Mouse (Mus musculus): Measurements from ENCODE around the gene Pard3. TPM values are rescaled to one million over a fixed set of nuclear protein-coding genes. Genes with fewer than 3 reads are reported as not detected.

Pard3 gene
- polyA plus RNA-seq, 1 experiment from 2014 or later: 54.3 TPM

DNA sequence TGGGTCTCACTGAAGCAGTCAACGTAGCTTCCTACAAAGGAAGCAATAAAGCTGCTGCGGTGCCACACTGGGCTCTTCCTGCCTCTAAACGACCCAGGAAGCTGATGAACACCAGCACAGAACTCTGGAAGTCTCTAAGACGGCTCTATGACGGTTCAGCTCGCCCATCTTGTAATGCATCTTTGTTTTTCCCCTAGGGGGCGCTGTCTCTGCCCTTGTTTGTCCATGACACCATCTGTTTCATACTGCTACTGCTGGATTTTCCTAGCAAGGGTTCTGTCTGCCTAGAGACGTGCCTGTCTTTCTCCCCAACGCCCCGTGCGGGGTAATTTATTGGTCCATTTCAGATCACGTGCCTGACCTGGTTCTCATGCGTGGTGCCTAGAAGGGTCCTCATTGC, 188.3 kb downstream of the Pard3 start:
- no peak for ATAC-seq (ENCODE audit: insufficient number of reproducible peaks, insufficient read depth, low FRiP score, low TSS enrichment)
- H3K9me3 ChIP-seq: no peaks in the 10 kb centered on the region
- no peak overlapping the region for H3K4me3 ChIP-seq
- no peaks in the 10 kb centered on the region for H3K27me3 ChIP-seq
- H3K9ac ChIP-seq: no peak overlapping the region
- H3K4me2 ChIP-seq (replicated peaks): no peak overlapping the region
- no peak overlapping the region for H3K27ac ChIP-seq
- 82% methylated on average over 13 of the region's 13 CpGs for WGBS
- H3K4me1 ChIP-seq: peaks cover 23% of the 10 kb centered on the region
- H3K36me3 ChIP-seq: no peaks in the 10 kb centered on the region

DNA sequence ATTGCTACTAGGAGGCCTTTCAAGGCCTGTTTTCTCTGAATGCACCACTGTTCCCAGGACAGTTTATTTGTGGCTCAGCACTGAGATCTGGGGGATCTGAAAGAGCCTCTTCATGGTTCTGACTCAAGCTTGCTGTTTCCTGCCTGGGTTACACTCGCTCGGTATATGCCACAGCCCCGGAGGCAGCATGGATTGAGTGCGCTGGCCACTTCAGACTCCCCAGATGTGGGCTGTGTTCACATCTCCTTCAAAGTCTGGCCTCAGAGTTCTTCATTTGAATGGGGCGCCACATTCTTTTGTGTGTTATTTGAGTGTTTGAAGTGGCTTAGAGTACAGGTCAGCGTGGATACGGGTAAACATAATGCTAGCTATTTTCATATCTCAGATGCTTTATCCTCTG, 190.9 kb downstream of the Pard3 start:
- H3K4me1 ChIP-seq: peaks cover 20% of the 10 kb centered on the region
- H3K9me3 ChIP-seq: no peaks in the 10 kb centered on the region
- no peak overlapping the region for H3K27ac ChIP-seq
- no peak overlapping the region for H3K4me3 ChIP-seq
- H3K4me2 ChIP-seq (replicated peaks): no peak overlapping the region
- no peak overlapping the region for H3K9ac ChIP-seq
- H3K36me3 ChIP-seq: no peaks in the 10 kb centered on the region
- 60% methylated on average over 7 of the region's 7 CpGs for WGBS
- ATAC-seq (ENCODE audit: insufficient number of reproducible peaks, insufficient read depth, low FRiP score, low TSS enrichment): no peak
- H3K27me3 ChIP-seq: no peaks in the 10 kb centered on the region

DNA sequence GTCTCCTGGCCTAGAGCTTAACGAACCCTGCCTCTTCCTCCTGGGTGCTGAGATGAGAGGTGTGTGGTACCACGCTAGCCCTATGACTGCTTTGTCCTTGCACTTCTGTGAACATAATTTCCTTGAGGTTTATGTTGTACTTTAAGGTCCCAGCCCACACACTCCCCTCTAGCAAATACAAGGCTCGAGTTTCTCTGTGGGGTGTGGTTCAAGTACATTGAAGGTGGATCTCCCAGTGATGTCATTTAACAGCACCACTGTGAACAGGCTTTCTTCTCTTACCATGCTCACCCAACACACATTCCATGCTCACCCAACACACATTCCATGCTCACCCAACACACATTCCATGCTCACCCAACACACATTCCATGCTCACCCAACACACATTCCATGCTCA, 193.4 kb downstream of the Pard3 start:
- Histone ChIP-seq H3K4me1 (peaks cover 17% of the 10 kb centered on the region), H3K36me3 (no peaks in the 10 kb centered on the region), H3K27me3 (no peaks in the 10 kb centered on the region), H3K9me3 (no peaks in the 10 kb centered on the region), H3K27ac (no peak overlapping the region), H3K4me2 (replicated peaks) (no peak overlapping the region), H3K4me3 (no peak overlapping the region), H3K9ac (no peak overlapping the region)
- no peak for ATAC-seq (ENCODE audit: insufficient number of reproducible peaks, insufficient read depth, low FRiP score, low TSS enrichment)
- WGBS: 83% methylated on average over 3 of the region's 3 CpGs

DNA sequence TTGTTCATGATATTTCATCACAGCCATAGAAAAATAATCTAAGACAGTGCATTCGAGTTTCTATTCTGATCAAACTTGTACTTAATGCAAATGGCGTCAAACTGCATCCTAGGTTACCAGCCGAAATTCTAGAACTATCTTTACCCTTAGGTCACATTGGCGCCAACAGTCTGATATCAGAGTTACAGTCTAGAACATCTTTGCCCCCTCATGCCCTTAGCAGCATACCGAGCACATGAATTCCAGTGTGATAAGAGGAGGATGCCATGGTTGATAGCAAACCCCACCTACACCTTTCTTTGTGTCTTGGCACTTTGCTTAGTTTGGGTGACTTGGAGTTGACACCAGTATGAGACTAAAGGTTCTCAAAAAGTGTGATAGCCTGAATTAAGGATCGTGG, 197.4 kb downstream of the Pard3 start:
- H3K27me3 ChIP-seq: no peaks in the 10 kb centered on the region
- H3K27ac ChIP-seq: no peak overlapping the region
- H3K4me2 ChIP-seq (replicated peaks): no peak overlapping the region
- WGBS: 93% methylated on average over 6 of the region's 6 CpGs
- H3K9me3 ChIP-seq: no peaks in the 10 kb centered on the region
- no peak for ATAC-seq (ENCODE audit: insufficient number of reproducible peaks, insufficient read depth, low FRiP score, low TSS enrichment)
- H3K9ac ChIP-seq: no peak overlapping the region
- H3K4me3 ChIP-seq: no peak overlapping the region
- no peaks in the 10 kb centered on the region for H3K36me3 ChIP-seq
- 0 out of 2 replicates have a peak, but pooled peaks cover 9% of the 10 kb centered on the region for H3K4me1 ChIP-seq

DNA sequence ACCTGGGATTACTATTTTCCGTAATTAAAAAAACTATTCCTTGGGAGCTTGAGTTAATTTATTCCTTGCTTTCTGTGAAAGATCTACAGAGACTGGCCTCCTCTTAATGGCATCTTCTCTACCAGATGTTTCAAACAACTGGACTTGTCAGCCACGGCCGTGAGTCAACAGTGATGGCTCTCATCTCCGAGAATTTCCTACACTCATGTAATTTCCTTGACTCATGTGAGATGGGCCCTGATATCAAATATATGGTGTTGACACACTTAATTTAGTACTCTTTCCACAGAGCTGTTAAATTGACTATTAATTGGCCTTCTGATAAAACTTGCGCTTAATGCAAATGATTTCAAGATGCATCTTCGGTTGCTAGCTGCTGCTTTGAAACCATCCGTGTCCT, 198.3 kb downstream of the Pard3 start:
- no peaks in the 10 kb centered on the region for H3K9me3 ChIP-seq

DNA sequence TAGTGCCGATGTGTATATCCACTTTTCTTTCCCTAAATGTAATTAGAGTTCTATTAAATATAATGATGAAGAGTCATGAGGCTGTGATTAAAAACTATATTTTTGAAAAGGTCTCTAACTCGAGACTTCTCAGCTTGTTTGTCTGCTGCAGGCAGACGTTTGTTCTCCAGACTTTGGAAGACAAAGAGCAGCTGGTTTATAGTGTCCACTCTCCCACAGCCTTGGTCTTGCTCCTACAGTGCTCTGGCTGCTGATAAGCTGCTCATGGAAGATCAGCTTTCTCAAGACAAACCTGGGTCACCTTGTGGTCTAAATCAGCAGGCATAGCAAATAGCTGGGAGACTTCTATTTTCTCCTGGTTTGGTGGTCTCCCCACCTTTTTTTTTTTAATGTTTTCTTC, 198.7 kb downstream of the Pard3 start:
- no peak overlapping the region for H3K27ac ChIP-seq
- H3K9ac ChIP-seq: no peak overlapping the region
- no peaks in the 10 kb centered on the region for H3K9me3 ChIP-seq
- H3K36me3 ChIP-seq: no peaks in the 10 kb centered on the region
- no peak for ATAC-seq (ENCODE audit: insufficient number of reproducible peaks, insufficient read depth, low FRiP score, low TSS enrichment)
- no peak overlapping the region for H3K4me2 ChIP-seq (replicated peaks)
- H3K4me3 ChIP-seq: no peak overlapping the region
- H3K27me3 ChIP-seq: no peaks in the 10 kb centered on the region
- H3K4me1 ChIP-seq: 0 out of 2 replicates have a peak, but pooled peaks cover 9% of the 10 kb centered on the region
- WGBS: 72% methylated on average over 3 of the region's 3 CpGs

More for the DNA sequence above, 198.3 kb downstream of the Pard3 start:
- H3K4me1 ChIP-seq: 0 out of 2 replicates have a peak, but pooled peaks cover 9% of the 10 kb centered on the region
- no peaks in the 10 kb centered on the region for H3K36me3 ChIP-seq
- no peak overlapping the region for H3K27ac ChIP-seq
- 82% methylated on average over 7 of the region's 7 CpGs for WGBS
- no peaks in the 10 kb centered on the region for H3K27me3 ChIP-seq
- no peak overlapping the region for H3K4me2 ChIP-seq (replicated peaks)
- H3K9ac ChIP-seq: no peak overlapping the region
- H3K4me3 ChIP-seq: no peak overlapping the region
- no peak for ATAC-seq (ENCODE audit: insufficient number of reproducible peaks, insufficient read depth, low FRiP score, low TSS enrichment)

DNA sequence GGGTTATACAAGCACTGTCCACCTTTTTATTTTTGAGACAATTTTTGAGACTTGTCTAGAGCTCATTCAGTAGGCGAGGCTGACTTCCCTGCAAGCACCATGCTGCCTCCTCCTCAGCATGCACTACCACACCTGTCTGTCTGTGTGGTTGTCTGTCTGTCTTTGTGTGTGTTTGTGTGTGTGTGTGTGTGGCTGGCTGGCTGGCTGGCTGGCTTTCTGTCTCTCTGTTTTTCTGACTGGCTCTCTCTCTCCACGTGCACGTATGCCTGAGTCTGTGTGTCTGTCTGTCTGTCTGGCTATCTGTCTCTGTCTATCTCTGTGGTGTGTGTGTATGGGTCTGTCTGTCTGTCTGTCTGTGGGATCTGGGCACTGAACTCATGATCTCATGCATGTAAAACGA, 199.2 kb downstream of the Pard3 start:
- ATAC-seq (ENCODE audit: insufficient number of reproducible peaks, insufficient read depth, low FRiP score, low TSS enrichment): no peak
- H3K4me3 ChIP-seq: no peak overlapping the region
- H3K27me3 ChIP-seq: no peaks in the 10 kb centered on the region
- H3K36me3 ChIP-seq: no peaks in the 10 kb centered on the region
- no peak overlapping the region for H3K9ac ChIP-seq
- H3K4me1 ChIP-seq: 0 out of 2 replicates have a peak, but pooled peaks cover 9% of the 10 kb centered on the region
- no peaks in the 10 kb centered on the region for H3K9me3 ChIP-seq
- no peak overlapping the region for H3K27ac ChIP-seq
- no peak overlapping the region for H3K4me2 ChIP-seq (replicated peaks)
- 66% methylated on average over 4 of the region's 4 CpGs for WGBS

DNA sequence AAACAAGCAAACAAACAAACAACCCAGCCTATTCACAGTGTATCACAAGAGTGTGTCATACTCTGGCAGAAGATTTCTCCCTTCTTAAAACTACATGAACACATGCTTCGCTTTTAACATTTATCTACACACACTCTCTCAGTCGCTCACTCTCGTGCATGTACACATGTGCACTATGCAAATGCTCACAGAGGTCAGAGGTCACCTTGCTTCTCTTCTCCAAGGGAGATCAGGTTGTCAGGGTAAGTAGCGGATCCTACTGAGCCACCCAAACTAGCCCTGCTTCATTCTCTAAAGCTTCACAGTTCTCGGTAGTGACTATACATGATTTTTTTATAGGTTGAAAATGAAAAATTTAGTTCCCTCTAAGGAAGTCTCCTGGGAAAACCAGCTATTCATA, 199.8 kb downstream of the Pard3 start:
- WGBS: 44% methylated on average over 5 of the region's 5 CpGs
- Histone ChIP-seq H3K9me3 (no peaks in the 10 kb centered on the region), H3K4me2 (replicated peaks) (no peak overlapping the region), H3K36me3 (no peaks in the 10 kb centered on the region), H3K4me3 (no peak overlapping the region), H3K27me3 (no peaks in the 10 kb centered on the region), H3K4me1 (0 out of 2 replicates have a peak, but pooled peaks cover 6% of the 10 kb centered on the region), H3K27ac (no peak overlapping the region), H3K9ac (no peak overlapping the region)
- no peak for ATAC-seq (ENCODE audit: insufficient number of reproducible peaks, insufficient read depth, low FRiP score, low TSS enrichment)

DNA sequence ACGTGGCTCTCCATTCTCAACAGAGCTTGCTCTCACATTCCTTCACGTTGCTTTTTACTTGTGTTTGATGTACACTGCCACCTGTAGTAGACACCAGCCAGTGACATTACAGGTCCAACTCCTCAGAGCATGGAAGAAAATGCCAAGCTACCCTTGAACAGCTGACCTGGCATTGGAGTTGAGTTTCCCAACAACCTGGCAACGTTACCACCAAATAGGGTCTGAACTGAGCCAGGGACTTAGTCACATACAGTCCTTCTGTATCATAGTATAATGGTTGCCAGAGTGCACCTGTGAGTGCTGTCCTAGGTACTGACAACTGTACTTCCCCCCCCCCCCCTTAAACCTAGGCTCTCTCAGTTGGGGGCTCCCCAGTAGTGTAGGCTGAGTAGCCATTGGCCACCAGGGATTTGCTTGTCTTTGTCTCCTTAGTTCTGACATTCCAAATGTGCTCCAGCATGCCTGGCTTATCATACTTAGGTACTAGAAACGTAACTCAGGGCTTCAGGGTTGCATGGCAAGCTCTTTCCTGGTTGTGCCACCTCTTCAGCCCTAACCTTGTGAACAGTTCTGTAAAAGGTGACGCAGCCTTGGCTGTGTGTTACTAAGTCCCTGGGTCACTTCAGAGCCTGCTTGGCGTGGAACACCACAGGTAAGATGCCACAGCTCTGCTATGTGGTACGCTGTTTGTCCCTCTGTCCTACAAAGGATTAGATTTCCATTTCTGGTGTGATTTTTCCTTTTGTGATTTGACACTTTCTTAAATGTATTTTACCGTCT, 201.2 kb downstream of the Pard3 start:
- no peak overlapping the region for H3K4me3 ChIP-seq
- ATAC-seq (ENCODE audit: insufficient number of reproducible peaks, insufficient read depth, low FRiP score, low TSS enrichment): 0 out of 2 replicates have a peak, but pooled peaks have one; percentile 41
- 76% methylated on average over 8 of the region's 8 CpGs for WGBS

DNA sequence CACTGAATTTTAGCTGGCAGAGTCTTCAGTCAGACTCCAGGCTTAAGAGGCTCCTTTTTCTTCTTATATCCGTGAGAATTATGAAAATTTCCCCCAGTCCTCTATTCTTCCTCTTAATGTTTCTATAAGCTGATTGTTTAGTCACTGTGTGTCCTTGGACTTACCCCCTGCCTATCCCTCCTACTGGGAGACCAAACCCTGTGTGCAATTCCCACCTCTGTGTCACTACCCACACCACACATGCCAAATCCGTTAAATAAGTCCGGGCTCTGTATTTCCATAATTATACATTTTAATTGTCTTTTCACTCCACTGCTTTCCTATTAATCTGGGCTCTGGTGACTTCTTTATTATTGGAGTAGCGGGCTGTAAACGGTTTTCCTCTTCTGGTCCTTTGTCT, 203.1 kb downstream of the Pard3 start:
- H3K9ac ChIP-seq: no peak overlapping the region
- 0 out of 2 replicates have a peak, but pooled peaks cover 6% of the 10 kb centered on the region for H3K4me1 ChIP-seq
- no peaks in the 10 kb centered on the region for H3K36me3 ChIP-seq
- H3K4me2 ChIP-seq (replicated peaks): no peak overlapping the region
- H3K27me3 ChIP-seq: no peaks in the 10 kb centered on the region
- 68% methylated on average over 5 of the region's 5 CpGs for WGBS
- H3K27ac ChIP-seq: no peak overlapping the region
- no peak overlapping the region for H3K4me3 ChIP-seq
- ATAC-seq (ENCODE audit: insufficient number of reproducible peaks, insufficient read depth, low FRiP score, low TSS enrichment): no peak
- no peaks in the 10 kb centered on the region for H3K9me3 ChIP-seq

More for the DNA sequence above, 201.2 kb downstream of the Pard3 start:
- Histone ChIP-seq H3K27ac (no peak overlapping the region), H3K36me3 (no peaks in the 10 kb centered on the region), H3K9me3 (no peaks in the 10 kb centered on the region), H3K9ac (no peak overlapping the region), H3K27me3 (no peaks in the 10 kb centered on the region), H3K4me2 (replicated peaks) (no peak overlapping the region), H3K4me1 (0 out of 2 replicates have a peak, but pooled peaks cover 6% of the 10 kb centered on the region)

DNA sequence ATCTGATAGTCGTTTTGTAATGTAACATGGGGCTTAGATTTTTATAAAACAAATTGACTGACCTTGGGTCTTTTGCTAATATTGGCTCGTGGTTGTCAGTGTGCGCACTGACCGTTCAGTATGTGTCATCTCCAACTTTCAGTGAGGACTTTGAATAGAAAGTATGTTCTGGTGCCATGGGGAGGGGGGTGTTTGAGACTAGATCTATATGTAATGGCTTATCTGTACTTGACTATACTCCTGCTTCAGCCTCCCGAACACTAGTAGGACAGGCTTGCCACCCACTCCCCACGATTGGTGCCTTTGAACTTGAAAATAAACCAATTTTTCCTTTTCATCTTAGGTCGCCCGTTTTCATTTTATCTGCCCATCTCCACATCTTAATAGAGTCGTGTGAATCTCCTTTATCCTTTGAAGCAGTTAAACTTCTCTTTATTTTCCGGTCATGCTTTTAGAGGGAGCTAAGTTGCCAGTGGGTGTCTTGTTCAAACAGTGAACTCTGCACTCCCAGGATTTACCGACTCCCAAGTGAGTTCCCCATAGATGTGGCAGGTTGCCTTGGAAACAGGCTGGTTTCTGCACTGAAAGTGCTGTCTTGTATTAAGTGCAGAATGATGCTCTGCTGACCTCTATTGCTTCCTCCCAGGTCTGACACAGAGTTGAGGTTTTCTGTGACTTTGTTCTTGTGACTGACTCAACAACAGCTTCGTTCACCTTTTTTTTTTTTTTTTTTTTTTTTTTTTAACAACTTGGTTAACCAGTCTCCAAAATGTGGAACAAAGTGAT, 204.7 kb downstream of the Pard3 start:
- no peaks in the 10 kb centered on the region for H3K27me3 ChIP-seq
- no peak overlapping the region for H3K9ac ChIP-seq
- no peak for ATAC-seq (ENCODE audit: insufficient number of reproducible peaks, insufficient read depth, low FRiP score, low TSS enrichment)
- no peak overlapping the region for H3K4me3 ChIP-seq
- H3K27ac ChIP-seq: no peak overlapping the region
- H3K36me3 ChIP-seq: no peaks in the 10 kb centered on the region
- H3K9me3 ChIP-seq: no peaks in the 10 kb centered on the region
- H3K4me2 ChIP-seq (replicated peaks): no peak overlapping the region
- 0 out of 2 replicates have a peak, but pooled peaks cover 6% of the 10 kb centered on the region for H3K4me1 ChIP-seq
- WGBS: 67% methylated on average over 12 of the region's 12 CpGs

Data from embryonic facial prominence, embryonic 12.5 days (tissue).